Mouse (Mus musculus) embryonic facial prominence, embryonic 11.5 days (tissue): ENCODE measurements around the gene Guca2b. TPM values are rescaled to one million over a fixed set of nuclear protein-coding genes. Genes with fewer than 3 reads are reported as not detected.

ENCODE experiments used
- ATAC-seq: fragments of 200-750 bp; cut with Nextera tagmentation; replicated peaks from 2 replicates; pipeline ENCODE4 v1.8.0; 2017; ENCODE audit warnings: low read depth; ENCODE audit not compliant: insufficient number of reproducible peaks, low FRiP score, low TSS enrichment
- DNase-seq: peaks from one replicate; pipeline ENCODE4 v3.0.0-alpha.2; 2015; ENCODE audit warnings: low spot score
- H3K27ac ChIP-seq: fragments of 300-500 bp; sonication (generic); replicated peaks from 2 replicates; pipeline ENCODE4 v1.5.1; 2014; ENCODE audit warnings: mild to moderate bottlenecking, low read depth, low read length, control low read depth
- H3K27me3 ChIP-seq: fragments of 300-500 bp; sonication (generic); 2 replicates; pipeline ENCODE4 v1.6.1; 2014; ENCODE audit warnings: mild to moderate bottlenecking, low read length, moderate library complexity, mixed read lengths; ENCODE audit not compliant: control insufficient read depth, insufficient read depth
- H3K36me3 ChIP-seq: fragments of 300-500 bp; sonication (generic); replicated peaks from 2 replicates; pipeline ENCODE4 v1.6.1; 2014; ENCODE audit warnings: low read depth, mild to moderate bottlenecking, low read length, moderate library complexity, mixed read lengths; ENCODE audit not compliant: control insufficient read depth, insufficient read depth
- H3K4me1 ChIP-seq: fragments of 300-500 bp; sonication (generic); 2 replicates; pipeline ENCODE4 v1.6.1; 2014; ENCODE audit warnings: low read length, mixed read lengths; ENCODE audit not compliant: control insufficient read depth, insufficient read depth
- H3K4me2 ChIP-seq: fragments of 300-500 bp; sonication (generic); 2 replicates; pipeline ENCODE4 v1.6.1; 2014; ENCODE audit warnings: low read depth, mild to moderate bottlenecking, control low read depth, low read length, moderate library complexity
- H3K4me3 ChIP-seq: fragments of 300-500 bp; sonication (generic); 2 replicates; pipeline ENCODE4 v1.5.1; 2014; ENCODE audit warnings: low read depth, low read length, control low read depth
- H3K9ac ChIP-seq: fragments of 300-500 bp; sonication (generic); replicated peaks from 2 replicates; pipeline ENCODE4 v1.6.1; 2014; ENCODE audit warnings: mild to moderate bottlenecking, control low read depth, low read length
- H3K9me3 ChIP-seq: fragments of 300-500 bp; sonication (generic); replicated peaks from 2 replicates; pipeline ENCODE4 v1.6.1; 2016; ENCODE audit warnings: mild to moderate bottlenecking, low read length, inconsistent platforms, mixed read lengths; ENCODE audit not compliant: control insufficient read depth
- WGBS: fragments of 180-500 bp; shearing (Covaris S2); extraction: QIAGEN DNeasy Blood & Tissue Kit; methylation state at CpG from one replicate; pipeline ENCODE4 v1.1.7; 2014; 5-methylcytosine and 5-hydroxymethylcytosine counted together
- polyA plus RNA-seq: library from polyadenylated mRNA; unstranded; fragments of >200 nt; fragmentation: Nextera tagmentation; extraction: Ambion mirVana; gene quantifications from 2 replicates; pipeline ENCODE4 v1.2.1, GENCODE M21; 2014

Guca2b gene
- polyA plus RNA-seq, 1 experiment from 2014 or later, result not detected

DNA sequence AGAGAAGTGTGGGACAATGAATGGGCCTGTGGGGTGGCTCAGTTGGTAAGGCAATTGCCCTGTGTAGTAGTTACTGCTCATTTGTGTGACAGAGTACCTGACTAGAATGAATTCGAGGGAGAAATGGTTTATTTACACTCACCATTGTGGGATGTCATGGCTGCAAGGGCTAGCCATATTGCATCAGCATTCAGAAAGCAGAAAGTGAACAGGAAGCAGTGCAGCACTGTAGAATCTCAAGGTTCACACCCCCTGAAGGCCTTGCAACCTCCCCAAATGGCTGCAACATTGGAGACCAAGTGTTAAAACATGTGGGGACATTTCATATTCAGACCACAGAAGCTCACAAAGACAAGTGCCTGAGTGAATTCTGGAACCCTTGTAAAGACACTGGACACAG is 44.7 kb downstream of the Guca2b start:
- H3K27ac ChIP-seq, result no peak overlapping the region
- WGBS, result 73% methylated on average over 1 of the region's 1 CpGs
- no peak overlapping the region for H3K9ac ChIP-seq
- DNase-seq (no peak), ATAC-seq (no peak)
- H3K4me3 ChIP-seq, result no peak overlapping the region
- H3K36me3 ChIP-seq, result no peaks in the 10 kb centered on the region; the same call in 1 of the 2 replicates
- no peaks in the 10 kb centered on the region for H3K4me1 ChIP-seq
- no peaks in the 10 kb centered on the region for H3K27me3 ChIP-seq
- H3K4me2 ChIP-seq, result no peak overlapping the region
- no peaks in the 10 kb centered on the region for H3K9me3 ChIP-seq

DNA sequence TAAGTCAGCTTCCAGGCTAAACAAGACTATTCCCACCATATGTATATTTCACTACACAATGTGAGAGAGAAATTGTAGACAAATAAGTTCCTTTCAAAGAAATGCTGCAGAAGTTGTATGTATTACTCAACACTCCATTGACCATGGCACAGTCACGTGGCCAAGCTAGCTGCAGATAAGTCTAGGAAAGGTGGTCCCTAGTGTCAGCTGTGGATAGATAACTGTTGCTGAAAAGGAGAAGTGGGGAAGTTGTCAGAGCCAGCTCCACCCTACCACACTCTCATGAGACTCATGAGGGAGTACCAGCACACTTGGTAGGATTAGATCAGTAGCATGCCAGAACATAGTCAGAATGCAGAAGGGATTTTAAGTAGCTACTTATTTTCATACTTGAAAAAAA is 49.3 kb downstream of the Guca2b start:
- WGBS, result 89% methylated on average over 1 of the region's 1 CpGs
- Histone ChIP-seq H3K4me2 (no peak overlapping the region), H3K9ac (no peak overlapping the region), H3K4me1 (no peaks in the 10 kb centered on the region), H3K27me3 (no peaks in the 10 kb centered on the region), H3K9me3 (no peaks in the 10 kb centered on the region), H3K4me3 (no peak overlapping the region), H3K27ac (no peak overlapping the region), H3K36me3 (peaks cover 5% of the 10 kb centered on the region; the same call in 1 of the 2 replicates)
- DNase-seq (no peak), ATAC-seq (no peak)

Other genes starting within 250 kb of the Guca2b start
- 6.7 and 7.7 TPM in 2 replicates for gene Ccdc30, start 243.4 kb downstream of the Guca2b start, polyA plus RNA-seq
- 32.5 and 34.3 TPM in 2 replicates for gene Ppcs, start 236.5 kb downstream of the Guca2b start, polyA plus RNA-seq
- not detected in 2 replicates for gene Zmynd12, start 236.1 kb downstream of the Guca2b start, polyA plus RNA-seq
- 2.2 and 2.7 TPM in 2 replicates for gene Rimkla, start 166.3 kb downstream of the Guca2b start, polyA plus RNA-seq
- 25.7 and 30.9 TPM in 2 replicates for gene Foxj3, start 122.0 kb downstream of the Guca2b start, polyA plus RNA-seq
- gene Frg2f1, start 119.4 kb downstream of the Guca2b start, polyA plus RNA-seq, result 3.0 and 3.1 TPM in 2 replicates
- gene Guca2a, start 21.2 kb downstream of the Guca2b start, polyA plus RNA-seq, result not detected in 2 replicates
- 1.6 and 2.4 TPM in 2 replicates for gene Hivep3, start 74.8 kb upstream of the Guca2b start, polyA plus RNA-seq